Mouse (Mus musculus): ENCODE measurements around the gene Nts. TPM values are rescaled to one million over a fixed set of nuclear protein-coding genes. Genes with fewer than 3 reads are reported as not detected.
"Not testable (repeated sequence)": the region's sequence is repeated elsewhere in the genome, so short reads cannot be mapped to it uniquely, and the experiment has no call there.

Gene Nts
- polyA plus RNA-seq, 1 experiment: 0.11 TPM

- Histone ChIP-seq H3K27ac (ENCODE audit: insufficient read depth, low read depth, low read length) (no peak overlapping the region), H3K4me1 (ENCODE audit: control insufficient read depth, insufficient read depth, low read length) (no peaks in the 10 kb centered on the region), H3K27me3 (replicated peaks; ENCODE audit: control insufficient read depth, insufficient read depth, low read length) (no peaks in the 10 kb centered on the region), H3K36me3 (ENCODE audit: control insufficient read depth, insufficient read depth, low read length) (no peaks in the 10 kb centered on the region), H3K4me3 (ENCODE audit: insufficient read depth, low read depth, low read length) (no peak overlapping the region)
- 7% methylated on average over 3 of the region's 3 CpGs for WGBS
- TF ChIP-seq POLR2A (IDR thresholded peaks at IDR 0.05; ENCODE audit: low read depth, low read length) (no peak), CTCF (conservative IDR thresholded peaks at IDR 0.05; ENCODE audit: insufficient read depth, insufficient read length, low read depth, low read length) (peak; percentile 50)
- DNase-seq: peak; percentile 37
These were observed 1.5 kb upstream of the Nts start for GRCm38 (mm10) chr10:102491792-102492191.

GRCm38 (mm10) chr10:102469412-102469811, 20.9 kb downstream of the Nts start:
- Histone ChIP-seq H3K27me3 (replicated peaks; ENCODE audit: control insufficient read depth, insufficient read depth, low read length) (no peaks in the 10 kb centered on the region; the same call in 1 of the 2 replicates), H3K4me1 (ENCODE audit: control insufficient read depth, insufficient read depth, low read length) (no peaks in the 10 kb centered on the region), H3K4me3 (ENCODE audit: insufficient read depth, low read depth, low read length) (no peak overlapping the region), H3K36me3 (ENCODE audit: control insufficient read depth, insufficient read depth, low read length) (no peaks in the 10 kb centered on the region), H3K27ac (ENCODE audit: insufficient read depth, low read depth, low read length) (no peak overlapping the region)
- 87% methylated on average over 2 of the region's 2 CpGs for WGBS
- TF ChIP-seq POLR2A (IDR thresholded peaks at IDR 0.05; ENCODE audit: low read depth, low read length) (no peak), CTCF (conservative IDR thresholded peaks at IDR 0.05; ENCODE audit: insufficient read depth, insufficient read length, low read depth, low read length) (no peak)
- DNase-seq: no peak

GRCm38 (mm10) chr10:102451756-102452155, 38.5 kb downstream of the Nts start:
- Histone ChIP-seq H3K27ac (ENCODE audit: insufficient read depth, low read depth, low read length) (no peak overlapping the region), H3K27me3 (replicated peaks; ENCODE audit: control insufficient read depth, insufficient read depth, low read length) (no peaks in the 10 kb centered on the region), H3K4me3 (ENCODE audit: insufficient read depth, low read depth, low read length) (no peak overlapping the region), H3K36me3 (ENCODE audit: control insufficient read depth, insufficient read depth, low read length) (no peaks in the 10 kb centered on the region), H3K4me1 (ENCODE audit: control insufficient read depth, insufficient read depth, low read length) (no peaks in the 10 kb centered on the region)
- TF ChIP-seq CTCF (conservative IDR thresholded peaks at IDR 0.05; ENCODE audit: insufficient read depth, insufficient read length, low read depth, low read length) (peak; percentile 81), POLR2A (IDR thresholded peaks at IDR 0.05; ENCODE audit: low read depth, low read length) (no peak)
- DNase-seq: peak; percentile 37
- WGBS: 12% methylated on average over 7 of the region's 7 CpGs

- TF ChIP-seq POLR2A (IDR thresholded peaks at IDR 0.05; ENCODE audit: low read depth, low read length): no peak
- TF ChIP-seq CTCF (conservative IDR thresholded peaks at IDR 0.05; ENCODE audit: insufficient read depth, insufficient read length, low read depth, low read length): no peak
- Histone ChIP-seq H3K4me3 (ENCODE audit: insufficient read depth, low read depth, low read length) (no peak overlapping the region), H3K4me1 (ENCODE audit: control insufficient read depth, insufficient read depth, low read length) (no peaks in the 10 kb centered on the region), H3K27ac (ENCODE audit: insufficient read depth, low read depth, low read length) (no peak overlapping the region), H3K36me3 (ENCODE audit: control insufficient read depth, insufficient read depth, low read length) (no peaks in the 10 kb centered on the region), H3K27me3 (replicated peaks; ENCODE audit: control insufficient read depth, insufficient read depth, low read length) (no peaks in the 10 kb centered on the region)
- peak; percentile 57 for DNase-seq
- WGBS: 4% methylated on average over 7 of the region's 7 CpGs
These were observed 40.8 kb downstream of the Nts start for GRCm38 (mm10) chr10:102449449-102449848.

- TF ChIP-seq CTCF (conservative IDR thresholded peaks at IDR 0.05; ENCODE audit: insufficient read depth, insufficient read length, low read depth, low read length): no peak
- TF ChIP-seq POLR2A (IDR thresholded peaks at IDR 0.05; ENCODE audit: low read depth, low read length): no peak
- H3K36me3 ChIP-seq (ENCODE audit: control insufficient read depth, insufficient read depth, low read length): no peaks in the 10 kb centered on the region
- H3K4me1 ChIP-seq (ENCODE audit: control insufficient read depth, insufficient read depth, low read length): no peaks in the 10 kb centered on the region
- no peak overlapping the region for H3K4me3 ChIP-seq (ENCODE audit: insufficient read depth, low read depth, low read length)
- no peak for DNase-seq
- no peak overlapping the region for H3K27ac ChIP-seq (ENCODE audit: insufficient read depth, low read depth, low read length)
- WGBS: 30% methylated on average over 2 of the region's 2 CpGs
- no peaks in the 10 kb centered on the region for H3K27me3 ChIP-seq (replicated peaks; ENCODE audit: control insufficient read depth, insufficient read depth, low read length)
These were observed 45.3 kb downstream of the Nts start for GRCm38 (mm10) chr10:102444912-102445556.

GRCm38 (mm10) chr10:102435467-102435866, 54.8 kb downstream of the Nts start:
- not testable (repeated sequence) for H3K27me3 ChIP-seq (replicated peaks; ENCODE audit: control insufficient read depth, insufficient read depth, low read length); H3K4me3 ChIP-seq (ENCODE audit: insufficient read depth, low read depth, low read length); DNase-seq; H3K36me3 ChIP-seq (ENCODE audit: control insufficient read depth, insufficient read depth, low read length); H3K4me1 ChIP-seq (ENCODE audit: control insufficient read depth, insufficient read depth, low read length); H3K27ac ChIP-seq (ENCODE audit: insufficient read depth, low read depth, low read length)
- WGBS: 31% methylated on average over 6 of the region's 6 CpGs

- WGBS: 2% methylated on average over 7 of the region's 7 CpGs
- H3K36me3 ChIP-seq (ENCODE audit: control insufficient read depth, insufficient read depth, low read length); H3K27me3 ChIP-seq (replicated peaks; ENCODE audit: control insufficient read depth, insufficient read depth, low read length); H3K4me3 ChIP-seq (ENCODE audit: insufficient read depth, low read depth, low read length); H3K27ac ChIP-seq (ENCODE audit: insufficient read depth, low read depth, low read length); H3K4me1 ChIP-seq (ENCODE audit: control insufficient read depth, insufficient read depth, low read length): not testable (repeated sequence)
- 0 out of 2 replicates have a peak, but pooled peaks have one; percentile 21 for TF ChIP-seq CTCF (conservative IDR thresholded peaks at IDR 0.05; ENCODE audit: insufficient read depth, insufficient read length, low read depth, low read length)
- DNase-seq: peak; percentile 29
These were observed 55.2 kb downstream of the Nts start for GRCm38 (mm10) chr10:102435048-102435447.

Other genes with a start within 250 kb of the Nts start
- 0.92 and 1.5 TPM in 2 replicates for gene Rassf9, start 21.7 kb upstream of the Nts start, polyA plus RNA-seq (2012; rRNA removed)

All from kidney, adult 2 months (tissue).